Mouse (Mus musculus): ENCODE data around the gene Lgals4. TPM values are rescaled to one million over a fixed set of nuclear protein-coding genes. Genes with fewer than 3 reads are reported as not detected.
A peak's percentile ranks its signal among the peaks of the same experiment; 100 is the strongest.

Gene Lgals4
- total RNA-seq, 2 experiments from 2014 or later: 29.4 to 48.3 TPM

- intact Hi-C loops (cut with DNase I): loop anchor here (2.0 to 5.0 kb wide), 2 partner anchors 17 to 430 kb away; partner anchors contain the start of gene Ech1
- peak in 1 of 2 experiments; percentile 67 for DNase-seq
These were observed 25.9 kb upstream of the Lgals4 start for GRCm38 (mm10) chr7:28807641-28808220.

- intact Hi-C loops (cut with DNase I): loop anchor here (2.0 to 5.0 kb wide), 2 partner anchors 16 to 431 kb away; partner anchors contain the start of gene Ech1
- peak in 1 of 2 experiments; percentile 48 for DNase-seq
These were observed 25.3 kb upstream of the Lgals4 start, which contains the start of gene Hnrnpl for GRCm38 (mm10) chr7:28808221-28808941. Gene Hnrnpl, plus strand, starts transcription at chr7:28808541.

GRCm38 (mm10) chr7:28808957-28809393 lies 24.7 kb upstream of the Lgals4 start:
- intact Hi-C loops (cut with DNase I): loop anchor here (2.0 to 5.0 kb wide), 2 partner anchors 16 to 432 kb away; partner anchors contain the start of gene Ech1
- peak; percentile 97 to 98 for DNase-seq

- peak; percentile 68 to 71 for DNase-seq
- intact Hi-C loops (cut with DNase I): loop anchor here (2.0 to 5.0 kb wide), 3 partner anchors 15 to 432 kb away; partner anchors contain the start of genes Actn4 and Ech1
These were observed 24.1 kb upstream of the Lgals4 start for GRCm38 (mm10) chr7:28809401-28810089.

- DNase-seq: peak; percentile 99 to 100
- intact Hi-C loops (cut with DNase I): loop anchor here (5.0 kb wide), 1 partner anchor 152 kb away; the partner anchor contains the start of gene Actn4
These were observed 23.3 kb upstream of the Lgals4 start for GRCm38 (mm10) chr7:28810107-28811066.

GRCm38 (mm10) chr7:28811228-28811627 lies 22.4 kb upstream of the Lgals4 start:
- intact Hi-C loops (cut with DNase I): loop anchor here (5.0 kb wide), 1 partner anchor 151 kb away; the partner anchor contains the start of gene Actn4
- peak; percentile 92 to 93 for DNase-seq

- intact Hi-C loops (cut with DNase I): loop anchor here (5.0 kb wide), 1 partner anchor 151 kb away; the partner anchor contains the start of gene Actn4
- DNase-seq: no peak
These were observed 21.9 kb upstream of the Lgals4 start for GRCm38 (mm10) chr7:28811640-28812275.

- peak in 1 of 2 experiments; percentile 40 for DNase-seq
- intact Hi-C loops (cut with DNase I): loop anchor here (5.0 kb wide), 1 partner anchor 150 kb away; the partner anchor contains the start of gene Actn4
These were observed 21.2 kb upstream of the Lgals4 start for GRCm38 (mm10) chr7:28812436-28812835.

GRCm38 (mm10) chr7:28812949-28813348 lies 20.7 kb upstream of the Lgals4 start:
- intact Hi-C loops (cut with DNase I): loop anchor here (1.0 to 5.0 kb wide), 2 partner anchors 8 to 149 kb away; partner anchors contain the start of gene Actn4
- peak in 1 of 2 experiments; percentile 24 for DNase-seq

- intact Hi-C loops (cut with DNase I): loop anchor here (5.0 kb wide), 1 partner anchor 148 kb away; the partner anchor contains the start of gene Actn4
- no peak for DNase-seq
These were observed 19.2 kb upstream of the Lgals4 start for GRCm38 (mm10) chr7:28814306-28815034.

- no peak for DNase-seq
- intact Hi-C loops (cut with DNase I): no loop called here
These were observed 18.4 kb upstream of the Lgals4 start for GRCm38 (mm10) chr7:28815230-28815629.

GRCm38 (mm10) chr7:28816201-28816600 lies 17.5 kb upstream of the Lgals4 start:
- DNase-seq: peak in 1 of 2 experiments; percentile 31
- intact Hi-C loops (cut with DNase I): no loop called here

GRCm38 (mm10) chr7:28816920-28817319 lies 16.7 kb upstream of the Lgals4 start:
- intact Hi-C loops (cut with DNase I): no loop called here
- no peak for DNase-seq

GRCm38 (mm10) chr7:28817524-28817923 lies 16.1 kb upstream of the Lgals4 start:
- no peak for DNase-seq
- intact Hi-C loops (cut with DNase I): no loop called here

GRCm38 (mm10) chr7:28817957-28818356 lies 15.7 kb upstream of the Lgals4 start:
- intact Hi-C loops (cut with DNase I): no loop called here
- no peak for DNase-seq

GRCm38 (mm10) chr7:28818436-28818835 lies 15.2 kb upstream of the Lgals4 start:
- no peak for DNase-seq
- intact Hi-C loops (cut with DNase I): no loop called here

- DNase-seq: no peak
- intact Hi-C loops (cut with DNase I): no loop called here
These were observed 14.7 kb upstream of the Lgals4 start for GRCm38 (mm10) chr7:28818861-28819452.

- no peak for DNase-seq
- intact Hi-C loops (cut with DNase I): no loop called here
These were observed 14.1 kb upstream of the Lgals4 start for GRCm38 (mm10) chr7:28819571-28819970.
